Mouse (Mus musculus): ENCODE measurements around the gene Ap2b1.
"Not testable (repeated sequence)": the region's sequence is repeated elsewhere in the genome, so short reads cannot be mapped to it uniquely, and the experiment has no call there.

The Ap2b1 gene

DNA sequence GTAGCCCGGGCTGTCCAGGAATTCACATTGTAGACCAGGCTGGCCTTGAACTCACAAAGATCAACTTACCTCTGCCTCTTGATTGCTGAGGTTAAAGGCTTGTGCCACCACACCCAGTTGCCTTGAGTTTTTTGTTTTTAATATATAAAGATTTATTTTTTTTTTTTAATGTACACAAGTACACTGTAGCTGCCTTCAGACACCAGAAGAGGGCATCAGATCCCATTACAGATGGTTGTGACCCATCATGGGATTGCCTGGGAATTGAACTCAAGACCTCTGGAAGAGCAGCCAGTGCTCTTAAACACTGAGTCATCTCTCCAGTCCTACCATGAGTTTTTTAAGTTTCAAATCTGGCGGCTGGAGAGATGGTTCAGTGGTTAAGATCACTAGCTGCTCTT is 2.6 kb downstream of the Ap2b1 start:
- DNase-seq (ENCODE audit: low spot score), result peak; percentile 9

DNA sequence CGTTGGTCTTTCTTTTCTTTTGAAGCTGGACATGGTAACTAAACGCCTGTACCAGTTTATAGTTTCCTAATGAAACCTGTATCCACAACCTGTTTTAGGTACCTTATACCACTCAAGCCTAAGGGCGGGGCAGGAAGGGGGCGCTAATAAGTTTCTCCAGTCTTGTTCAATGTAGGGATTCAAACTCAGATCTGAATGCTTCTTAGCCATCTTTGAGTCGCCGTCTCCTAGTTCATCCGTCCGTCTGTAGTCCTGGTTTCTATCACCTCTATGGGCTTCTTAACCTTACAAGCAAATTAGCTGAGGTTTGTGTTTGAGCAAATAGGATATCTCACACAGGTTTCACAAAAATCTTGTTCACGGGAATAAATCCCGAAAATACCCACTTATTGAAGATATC is 3.3 kb downstream of the Ap2b1 start:
- DNase-seq (ENCODE audit: low spot score), result no peak

DNA sequence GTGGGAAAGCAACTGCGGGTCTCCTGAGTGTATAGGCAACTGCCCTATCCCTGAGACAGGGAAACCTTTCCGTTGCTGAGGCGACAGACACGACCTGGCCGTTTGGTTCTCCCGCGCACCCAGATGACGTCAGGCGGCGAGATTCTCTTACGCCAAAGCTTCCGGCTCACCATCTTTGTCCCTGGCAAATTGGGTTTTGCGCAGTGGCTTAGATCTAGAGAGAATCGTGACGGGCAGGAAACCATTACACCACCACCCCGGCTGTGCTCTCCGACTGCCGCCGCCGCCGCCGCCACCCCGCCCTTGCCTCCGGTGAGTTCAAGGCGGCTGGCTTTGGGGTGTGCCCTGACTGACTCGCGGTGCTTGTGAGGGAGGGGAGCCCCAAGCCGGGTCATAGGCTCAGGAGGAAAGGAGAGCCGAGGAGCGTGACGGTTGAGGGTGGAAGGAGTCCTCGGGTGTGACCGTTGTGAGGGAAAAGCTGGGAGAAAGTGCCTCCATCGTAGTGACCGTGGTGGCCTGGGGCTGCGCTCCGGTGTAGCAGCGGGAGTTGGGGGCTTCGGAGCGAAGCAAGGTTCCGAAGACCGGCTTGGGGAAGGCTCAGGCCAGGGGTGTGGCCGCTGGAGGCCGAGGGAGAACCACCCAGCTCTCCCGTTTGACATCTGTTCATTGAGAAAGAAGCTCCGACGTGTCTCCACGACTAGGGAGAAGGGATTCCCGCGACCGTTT is 3.9 kb downstream of the Ap2b1 start, which contains the start of gene Pex12:
Pex12 (minus strand) TSS at position 61 of the 726 bp plus-strand sequence.
- peak; percentile 98 for DNase-seq (ENCODE audit: low spot score)

DNA sequence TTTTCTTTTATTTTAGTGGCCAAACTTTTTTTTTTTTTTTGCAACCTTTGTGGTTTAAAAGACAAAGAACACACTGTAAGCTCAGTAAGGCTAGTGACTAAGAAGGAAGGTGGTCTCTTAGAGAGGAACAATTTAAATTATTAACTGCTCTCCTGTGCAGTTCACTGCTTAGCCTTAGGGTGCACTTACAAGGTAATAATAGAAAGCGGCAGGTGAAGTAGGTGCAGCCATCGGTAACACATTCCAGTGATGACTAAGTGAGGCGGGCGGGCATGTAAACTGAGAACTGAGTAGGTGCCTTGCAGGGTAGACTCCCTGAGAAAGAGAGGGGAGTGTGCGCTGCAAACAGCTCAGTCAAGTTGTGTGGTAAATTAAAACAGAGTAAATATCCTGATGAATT is 4.9 kb downstream of the Ap2b1 start:
- DNase-seq (ENCODE audit: low spot score), result no peak

DNA sequence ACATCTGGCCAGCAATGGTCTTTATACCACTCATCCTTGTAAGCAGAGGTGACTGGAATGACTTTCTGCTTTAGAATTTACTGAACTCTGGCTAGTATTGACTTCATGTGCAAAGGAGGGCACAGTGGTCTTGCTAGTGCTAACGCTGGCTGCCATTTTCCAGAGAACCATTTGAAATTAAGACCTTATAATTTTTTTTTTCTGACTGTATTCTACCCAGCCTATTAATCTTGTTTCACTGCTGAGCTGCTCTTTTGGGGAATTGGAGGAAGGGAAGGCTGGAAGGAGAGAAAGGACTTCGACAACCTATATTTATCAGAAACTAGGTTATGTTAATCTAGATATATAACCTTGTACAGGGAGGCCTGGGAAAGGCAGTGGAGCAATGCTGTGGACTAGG is 5.7 kb downstream of the Ap2b1 start:
- no peak for DNase-seq (ENCODE audit: low spot score)

DNA sequence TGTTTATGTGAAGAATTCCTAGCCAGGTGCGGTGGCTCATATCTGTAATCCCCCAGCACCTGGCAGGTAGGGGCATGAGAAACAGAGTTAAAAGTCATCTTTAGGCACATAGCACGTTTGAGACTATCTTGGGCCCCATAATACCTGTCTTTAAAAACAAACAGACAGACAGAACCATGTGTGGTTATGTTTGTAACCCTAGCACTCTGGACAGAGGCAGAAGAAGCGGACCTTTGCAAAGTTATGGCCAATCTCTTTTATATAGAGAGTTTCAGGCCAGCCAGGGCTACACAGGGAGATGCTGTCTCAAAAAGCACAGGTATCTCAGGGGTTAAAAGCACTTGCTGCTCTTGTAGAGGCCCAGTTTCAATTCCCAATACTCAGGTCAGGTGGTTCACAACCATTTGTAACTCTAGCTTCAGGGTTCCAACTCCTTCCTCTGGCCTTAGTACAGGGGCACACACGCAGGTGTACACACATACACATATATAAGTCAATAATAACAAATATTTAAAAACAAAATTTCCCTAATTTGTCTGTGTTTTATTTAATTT is 8.0 kb downstream of the Ap2b1 start:
- DNase-seq (ENCODE audit: low spot score), result no peak

DNA sequence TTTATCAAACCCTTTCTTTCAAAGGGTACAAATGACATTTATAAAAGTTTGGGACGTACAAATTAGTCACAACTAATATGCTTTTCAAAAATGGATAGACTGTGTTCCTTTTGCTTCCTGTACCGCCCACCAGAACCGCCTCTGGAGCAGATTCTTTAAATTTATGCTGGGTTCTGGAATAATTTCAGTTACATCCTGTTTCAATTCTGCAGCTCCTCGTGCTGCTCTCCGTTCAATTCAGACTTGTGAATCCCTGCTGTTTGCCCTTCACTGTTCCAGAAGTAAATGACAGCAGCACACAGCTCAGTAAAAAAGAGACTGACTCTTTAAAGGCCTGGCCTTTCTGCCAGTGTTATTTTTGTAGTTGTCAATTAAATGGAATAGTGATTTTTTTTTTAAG is 13.6 kb downstream of the Ap2b1 start:
- no peak for DNase-seq (ENCODE audit: low spot score)

DNA sequence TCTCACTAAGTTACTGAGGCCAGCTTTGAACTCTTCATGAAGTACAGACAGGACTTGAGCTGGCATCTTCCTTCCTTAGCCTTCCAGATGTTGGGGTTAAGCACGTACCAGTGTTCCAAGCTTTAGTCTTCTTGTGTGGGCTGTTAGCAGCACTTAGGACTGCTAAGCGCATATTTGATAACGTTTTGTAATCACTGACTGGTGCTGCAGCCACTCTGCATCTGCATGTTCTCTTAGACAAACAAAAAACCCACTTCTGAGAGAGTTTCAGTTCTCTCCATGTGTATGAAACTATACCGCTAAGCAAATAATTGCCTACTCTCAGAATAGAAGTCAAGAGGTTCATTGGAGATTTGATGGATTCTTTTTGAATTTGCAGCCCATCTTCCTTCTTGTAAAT is 20.2 kb downstream of the Ap2b1 start:
- no peak for DNase-seq (ENCODE audit: low spot score)

DNA sequence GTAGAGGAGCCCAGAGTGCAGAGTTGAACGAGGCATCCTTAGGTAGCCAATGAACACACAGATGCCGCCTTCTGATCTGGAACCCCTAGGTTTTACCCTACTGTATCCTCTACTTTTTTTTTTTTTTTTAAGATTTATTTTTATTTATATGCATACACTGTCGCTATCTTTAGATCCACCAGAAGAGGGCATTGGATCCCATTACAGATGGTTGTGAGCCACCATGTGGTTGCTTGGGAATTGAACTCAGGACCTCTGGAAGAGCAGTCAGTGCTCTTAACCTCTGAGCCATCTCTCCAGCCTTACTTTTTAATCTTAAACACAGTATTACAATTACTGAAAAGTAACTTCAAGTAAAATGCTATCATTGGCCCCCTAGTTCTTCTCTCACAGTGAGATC is 27.9 kb downstream of the Ap2b1 start:
- not testable (repeated sequence) for DNase-seq (ENCODE audit: low spot score)

DNA sequence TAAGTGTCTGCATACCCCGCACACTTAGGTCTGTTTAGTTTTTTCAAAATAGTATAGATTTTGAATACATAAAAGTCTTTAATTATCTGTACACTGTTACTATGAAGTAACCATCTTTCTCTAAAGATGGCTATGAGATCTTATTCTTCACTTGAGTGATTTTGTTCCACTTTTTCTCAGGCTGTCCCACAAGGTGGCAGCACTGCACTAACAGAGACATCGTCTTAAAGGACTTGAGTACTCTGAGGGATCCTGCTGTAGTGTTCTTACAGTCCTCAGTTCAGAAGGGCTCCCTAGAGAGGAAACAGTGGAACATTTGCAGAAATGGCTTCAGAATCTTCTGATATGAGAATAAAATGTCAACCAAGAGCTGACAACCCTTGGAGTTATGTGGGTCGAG is 28.6 kb downstream of the Ap2b1 start:
- peak; percentile 79 for DNase-seq (ENCODE audit: low spot score)

DNA sequence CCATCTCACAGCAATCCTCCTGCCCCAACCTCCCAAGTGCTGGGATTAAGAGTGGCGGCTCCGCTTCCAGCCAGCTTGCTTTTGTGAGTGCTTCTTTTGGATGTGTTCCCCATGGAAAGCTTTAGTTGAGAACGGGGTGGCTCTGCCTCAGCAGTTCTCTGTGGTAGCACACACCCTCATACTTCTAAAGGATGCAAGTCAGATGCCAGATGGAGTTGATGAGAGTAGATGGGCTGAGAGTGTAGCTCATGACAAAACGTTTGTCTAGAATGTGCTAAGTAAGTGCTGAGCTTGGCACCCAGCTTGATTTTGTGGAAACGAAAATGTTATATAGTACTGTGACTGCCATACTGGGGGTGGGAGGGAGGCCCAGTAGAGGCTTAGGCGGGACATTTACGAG is 37.0 kb downstream of the Ap2b1 start:
- no peak for DNase-seq (ENCODE audit: low spot score)

DNA sequence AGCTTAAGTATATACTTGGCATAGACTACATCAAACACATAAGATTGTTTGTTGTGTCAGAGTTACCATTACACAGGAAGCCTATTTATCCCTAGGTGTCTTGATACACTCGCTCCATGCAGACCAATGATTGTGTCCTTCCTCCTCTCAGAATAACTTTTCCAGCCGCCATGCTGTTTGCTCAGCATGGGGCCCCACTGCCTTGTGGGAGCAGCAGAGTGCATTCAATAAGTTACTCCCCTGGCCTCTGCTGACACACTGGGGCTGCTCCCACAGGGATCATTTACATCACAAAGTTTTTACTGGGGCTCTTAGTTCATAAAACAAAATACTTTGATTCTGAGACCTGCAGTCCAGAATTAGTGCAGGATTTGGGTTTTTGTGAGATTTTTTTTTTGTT is 40.9 kb downstream of the Ap2b1 start:
- DNase-seq (ENCODE audit: low spot score), result no peak

DNA sequence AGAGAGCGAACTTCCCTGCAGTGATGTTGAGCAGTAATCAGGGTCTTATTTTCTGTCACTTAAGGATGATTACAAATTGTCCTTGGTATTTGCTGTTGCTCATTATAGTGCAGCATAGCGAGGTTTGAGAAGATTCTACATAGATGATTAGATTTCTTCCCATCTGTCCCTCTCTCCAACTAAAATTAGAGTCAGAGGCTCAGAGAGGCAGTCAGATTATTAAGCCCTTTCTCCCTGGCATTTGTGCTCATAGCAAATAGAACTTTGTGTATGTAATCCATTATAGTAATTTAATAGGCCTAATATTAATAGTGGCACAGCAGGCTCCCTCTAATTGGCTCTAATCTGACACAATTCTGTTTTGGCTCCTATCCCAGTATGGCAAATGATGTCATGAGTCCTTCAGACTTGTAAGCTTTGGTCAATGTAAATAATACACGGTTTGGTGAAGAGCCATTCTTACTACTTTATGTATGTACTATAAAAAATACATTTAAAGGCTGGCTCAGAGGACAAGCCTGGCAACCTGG is 43.0 kb downstream of the Ap2b1 start:
- no peak for DNase-seq (ENCODE audit: low spot score)

DNA sequence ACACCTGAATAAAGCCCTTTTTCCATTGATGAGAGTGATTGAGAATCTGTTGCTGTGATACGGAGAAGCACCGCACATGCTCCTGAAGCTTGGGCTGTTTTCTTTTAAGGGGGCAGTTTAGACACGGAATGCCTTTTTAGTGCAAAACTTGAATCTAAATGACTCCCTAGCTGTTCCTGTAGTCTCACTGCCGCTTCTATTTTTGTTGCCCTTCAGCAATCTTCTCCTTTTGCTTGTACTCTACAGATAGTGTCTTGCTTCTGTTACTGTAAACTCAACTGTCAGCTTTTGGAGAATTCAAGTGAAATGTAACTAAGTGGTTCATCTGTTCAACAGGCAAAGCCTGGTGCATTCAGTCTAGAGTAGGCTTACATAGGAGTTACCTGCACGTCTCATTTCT is 56.6 kb downstream of the Ap2b1 start:
- DNase-seq (ENCODE audit: low spot score), result no peak

DNA sequence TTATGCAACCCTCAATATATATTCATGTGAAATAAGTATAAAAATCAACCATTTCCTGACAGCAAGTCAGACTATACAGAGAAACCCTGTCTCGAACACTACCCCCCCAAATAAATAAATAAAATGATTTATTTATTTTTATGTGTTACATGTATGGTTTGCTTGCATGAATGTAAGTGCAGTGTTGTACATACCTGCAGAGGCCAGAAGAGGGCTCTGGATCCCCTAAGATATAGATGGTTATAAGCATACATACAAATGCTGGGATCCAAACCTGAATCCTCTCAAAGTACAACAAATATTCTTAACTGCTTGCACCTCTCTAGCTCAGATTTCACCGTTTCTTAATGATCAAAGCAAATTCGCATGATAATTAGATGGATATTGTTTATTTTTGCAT is 58.6 kb downstream of the Ap2b1 start:
- peak; percentile 59 for DNase-seq (ENCODE audit: low spot score)

DNA sequence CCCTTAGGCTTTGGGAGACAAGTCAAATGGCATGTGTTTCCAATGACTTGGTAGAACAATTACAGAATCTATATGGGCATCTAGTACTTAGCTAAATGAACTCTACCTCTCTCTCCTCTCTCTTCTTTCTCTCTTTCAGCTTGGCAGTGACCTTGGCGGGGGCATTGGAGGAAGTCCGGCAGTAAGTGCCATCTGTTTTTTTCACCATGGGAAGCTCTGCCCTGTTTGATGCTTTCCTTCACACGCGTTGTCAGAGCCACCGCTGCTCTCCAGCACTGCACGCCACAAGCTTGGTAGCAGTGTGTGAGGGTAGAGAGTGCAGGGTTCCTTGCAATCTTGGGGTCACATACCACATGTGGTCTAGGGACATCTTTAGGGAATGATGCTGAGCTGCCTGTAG is 65.8 kb downstream of the Ap2b1 start:
- no peak for DNase-seq (ENCODE audit: low spot score)

DNA sequence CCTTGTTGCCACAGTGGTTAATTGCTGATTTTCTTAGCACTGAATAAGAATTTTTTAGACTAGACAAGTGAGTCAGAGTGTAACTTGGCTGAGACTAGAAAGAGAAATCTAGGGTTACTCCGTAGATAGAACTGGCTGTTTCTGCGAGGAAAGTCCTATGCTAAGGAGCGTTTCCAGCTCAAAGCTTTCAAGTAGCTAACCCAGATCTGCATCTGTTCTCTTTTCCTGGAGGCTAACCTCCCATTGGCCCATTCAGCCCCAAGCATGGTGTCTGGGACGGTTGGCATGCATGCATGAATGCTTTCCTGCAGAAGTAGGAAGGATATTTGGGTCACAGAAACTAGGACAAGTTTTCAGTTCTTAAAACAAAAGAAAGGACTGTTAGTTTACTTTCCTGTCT is 72.4 kb downstream of the Ap2b1 start:
- DNase-seq (ENCODE audit: low spot score), result no peak

DNA sequence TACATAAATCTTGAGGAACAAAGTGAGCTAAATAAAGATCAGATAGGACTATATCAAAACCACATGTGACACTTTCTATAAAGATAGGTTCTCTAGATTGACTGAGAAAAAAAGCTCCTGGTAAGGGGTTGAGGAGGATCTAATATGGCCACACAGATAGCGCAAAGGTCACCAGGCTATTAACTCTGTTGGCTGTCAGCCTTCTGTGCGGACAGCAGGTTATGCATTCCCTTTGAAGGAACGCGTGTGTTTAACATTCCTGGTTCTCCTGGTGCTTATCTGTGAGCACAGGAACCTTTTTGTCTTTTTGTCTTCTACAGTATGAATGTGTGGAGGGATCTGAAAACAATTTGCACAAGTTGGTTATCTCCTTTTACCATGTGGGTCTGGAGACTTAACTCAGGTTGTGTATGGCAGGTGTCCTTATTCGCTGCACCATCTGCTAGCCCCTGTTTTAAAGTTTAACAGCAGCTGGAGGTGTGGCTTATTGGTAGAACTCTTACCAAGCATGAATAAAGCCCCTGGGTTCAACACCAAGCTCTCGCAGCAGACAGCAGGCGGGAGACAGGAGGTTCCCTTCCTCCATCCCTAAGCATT is 81.0 kb downstream of the Ap2b1 start:
- DNase-seq (ENCODE audit: low spot score), result no peak

DNA sequence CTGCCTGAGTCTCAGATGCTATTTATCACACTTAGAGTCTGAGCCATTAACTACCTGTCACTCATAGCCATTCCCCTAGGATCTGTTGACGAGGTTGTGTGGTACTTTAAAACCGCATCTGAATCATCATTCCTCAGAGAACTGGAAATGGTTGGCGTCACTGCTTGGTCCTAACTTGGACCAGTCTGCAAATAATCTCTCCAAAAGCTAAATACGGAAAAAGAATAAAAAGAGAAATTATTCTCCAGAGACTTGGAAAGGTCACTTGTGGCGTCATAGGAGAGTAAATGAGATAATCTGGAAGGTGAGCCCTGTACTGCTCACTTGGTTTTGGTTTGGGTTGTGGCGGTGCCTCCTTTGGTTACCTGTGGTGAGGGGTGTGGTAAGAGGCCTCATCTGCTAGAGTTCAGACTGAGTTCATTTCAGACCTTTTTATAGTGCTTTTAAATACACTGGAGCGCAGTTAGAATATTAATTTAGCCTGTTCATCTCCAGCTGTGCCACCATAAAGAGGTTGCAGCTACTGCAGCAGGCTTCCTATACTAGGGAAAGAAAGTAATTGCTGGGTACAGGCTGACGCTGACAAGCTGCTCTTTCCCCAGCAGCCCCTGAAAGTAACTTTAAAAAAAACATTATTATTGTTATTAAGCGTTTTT is 84.2 kb downstream of the Ap2b1 start:
- DNase-seq (ENCODE audit: low spot score), result peak; percentile 7

DNA sequence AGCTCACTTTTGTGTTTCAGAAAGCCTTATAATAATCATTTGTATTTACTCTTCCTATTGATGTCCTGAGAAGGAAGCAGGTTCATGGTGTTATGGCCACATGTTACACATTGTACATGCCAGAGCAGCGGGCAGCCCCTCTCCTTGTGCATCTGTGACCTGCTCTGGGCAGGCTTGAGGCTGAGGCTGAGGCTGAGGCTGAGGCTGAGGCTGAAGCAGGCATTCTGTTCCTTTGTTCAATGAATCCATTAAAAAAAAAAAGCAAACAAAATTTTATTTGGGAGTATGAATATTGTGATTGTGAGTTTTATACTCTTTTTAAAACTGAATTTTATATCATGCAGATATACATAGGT is 84.7 kb downstream of the Ap2b1 start:
- no peak for DNase-seq (ENCODE audit: low spot score)

DNA sequence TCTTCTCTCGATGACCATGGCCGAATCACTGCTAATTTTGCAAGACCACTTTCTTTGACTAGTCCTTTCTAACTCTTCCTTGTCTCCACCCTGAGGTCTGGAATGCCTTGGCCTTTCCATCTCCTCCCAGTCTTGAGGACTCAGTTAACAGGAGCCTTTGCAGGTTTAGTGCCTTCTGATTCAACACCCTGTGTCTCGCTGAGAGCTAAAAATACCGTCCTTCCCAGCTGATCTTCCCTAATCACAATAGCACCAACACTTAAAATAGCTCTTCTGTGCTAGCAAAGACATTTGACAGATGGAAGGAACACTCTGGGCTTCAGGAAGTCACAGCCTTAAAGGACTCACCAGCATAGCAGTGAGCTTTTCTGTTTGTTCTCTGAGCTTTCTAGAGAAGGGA is 94.2 kb downstream of the Ap2b1 start:
- DNase-seq (ENCODE audit: low spot score), result no peak

DNA sequence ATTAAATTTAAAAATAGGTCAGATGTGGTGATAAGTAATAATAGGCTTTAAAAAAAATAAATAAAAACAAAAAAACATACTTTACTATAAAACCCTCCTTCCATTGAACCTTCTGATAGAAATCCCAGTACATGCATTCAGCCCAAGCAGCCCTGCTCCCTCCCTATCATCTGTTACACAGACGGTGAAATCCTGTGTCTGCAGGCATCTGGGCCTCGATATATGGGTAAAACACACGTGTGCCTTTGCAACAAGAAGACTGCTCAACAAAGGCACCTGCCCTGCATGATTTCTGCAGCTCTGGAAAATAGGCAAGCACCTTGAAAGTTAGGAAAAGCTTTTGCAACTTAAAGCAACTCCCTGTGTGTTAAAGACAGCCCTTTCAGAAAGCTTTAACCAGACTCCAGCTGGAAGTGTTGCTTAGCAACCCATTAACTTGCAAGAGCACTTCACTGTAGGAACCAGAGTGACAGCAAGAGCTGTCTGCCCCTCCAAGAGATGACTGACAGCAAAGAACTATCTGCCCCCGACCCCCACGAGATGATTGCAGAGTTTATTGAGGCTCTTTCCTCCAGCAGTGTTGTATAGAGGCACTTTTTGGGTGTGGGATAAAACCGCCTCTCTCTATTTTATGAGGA is 96.1 kb downstream of the Ap2b1 start:
- DNase-seq (ENCODE audit: low spot score), result peak; percentile 53

DNA sequence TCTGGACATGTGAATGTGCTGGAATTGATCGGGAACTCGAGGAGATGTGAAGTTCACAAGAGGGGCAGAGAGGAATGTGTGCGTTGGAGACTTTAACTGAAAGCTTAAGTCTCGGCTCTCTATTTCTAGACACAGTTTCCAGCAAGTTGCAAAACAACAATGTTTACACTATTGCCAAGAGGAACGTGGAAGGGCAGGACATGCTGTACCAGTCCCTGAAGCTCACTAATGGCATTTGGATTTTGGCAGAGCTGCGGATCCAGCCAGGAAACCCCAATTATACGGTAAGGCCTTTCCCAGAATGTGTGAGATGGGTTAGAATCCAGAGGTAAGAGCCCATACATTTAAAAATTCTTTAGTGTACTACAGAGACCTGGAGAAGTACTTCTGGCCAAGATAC is 98.8 kb downstream of the Ap2b1 start:
- no peak for DNase-seq (ENCODE audit: low spot score)

Measured in embryo, embryonic 10.5 days (tissue).